ENCODE assay signal across 8 mouse cellular contexts in the genomic region with DNA sequence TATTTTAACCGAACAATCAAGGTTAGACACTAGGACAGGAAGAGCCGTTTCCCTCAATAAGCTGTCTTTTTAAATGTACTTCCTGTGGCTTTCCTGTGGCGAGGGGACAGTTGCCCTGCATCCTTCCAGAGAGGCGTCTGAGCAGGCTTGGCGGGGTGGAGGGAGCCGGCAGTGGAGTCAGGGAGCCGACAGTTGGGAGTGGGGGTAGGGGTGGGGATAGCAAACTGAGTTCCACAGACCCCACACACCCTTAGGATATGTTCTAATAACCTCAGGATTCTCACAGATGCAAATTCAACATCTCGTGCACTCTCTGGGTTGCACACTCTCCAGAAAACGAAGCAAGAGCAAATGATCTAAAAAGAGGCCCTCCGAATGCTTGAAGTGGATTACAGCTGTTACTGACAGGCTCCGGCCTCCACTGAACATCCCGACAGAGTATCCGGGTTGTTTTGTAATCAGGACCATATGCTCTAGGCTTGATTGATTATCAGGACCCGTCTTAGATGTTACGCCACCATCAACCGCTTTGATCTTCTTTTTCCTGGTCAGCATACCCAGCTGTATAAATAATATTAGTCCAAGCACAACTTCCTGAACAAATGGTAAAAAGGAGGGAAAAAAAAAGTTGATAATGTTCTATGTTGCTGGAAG. TPM values are rescaled to one million over a fixed set of nuclear protein-coding genes. Genes with fewer than 3 reads are reported as not detected.
DNase-seq lines count a peak whose midpoint lies in the region; ATAC-seq and TF ChIP-seq lines count a peak whose summit lies in the region.

No protein-coding gene starts in this region.

- H3K4me1 ChIP-seq in limb, embryonic 11.5 days (ENCODE audit: control insufficient read depth, insufficient read depth, low read length): peaks cover 11% of the 10 kb centered on the region
- H3K4me1 ChIP-seq in midbrain, embryonic 13.5 days (replicated peaks): peaks cover 19% of the 10 kb centered on the region
- H3K4me1 ChIP-seq in forebrain, postnatal 0 days (ENCODE audit: insufficient read depth): peaks cover 8% of the 10 kb centered on the region; the same call in 1 of the 2 replicates

- H3K27me3 ChIP-seq in limb, embryonic 11.5 days (ENCODE audit: control insufficient read depth, insufficient read depth, low read length): no peaks in the 10 kb centered on the region
- H3K27me3 ChIP-seq in midbrain, embryonic 13.5 days: no peaks in the 10 kb centered on the region
- no peaks in the 10 kb centered on the region for H3K27me3 ChIP-seq in forebrain, postnatal 0 days (ENCODE audit: insufficient read depth, low read length)

- H3K9ac ChIP-seq in limb, embryonic 11.5 days (ENCODE audit: low read length): no peak overlapping the region
- no peak overlapping the region for H3K9ac ChIP-seq in midbrain, embryonic 13.5 days (replicated peaks)
- H3K9ac ChIP-seq in forebrain, postnatal 0 days: no peak overlapping the region

- no peak overlapping the region for H3K4me3 ChIP-seq in limb, embryonic 11.5 days (ENCODE audit: low read depth, low read length)
- no peak overlapping the region for H3K4me3 ChIP-seq in midbrain, embryonic 13.5 days (replicated peaks)
- no peak overlapping the region for H3K4me3 ChIP-seq in forebrain, postnatal 0 days (ENCODE audit: low read depth, low read length)

- WGBS in limb, embryonic 11.5 days: 2% methylated on average over 16 of the region's 16 CpGs
- WGBS in midbrain, embryonic 13.5 days: 17% methylated on average over 16 of the region's 16 CpGs
- WGBS in forebrain, postnatal 0 days: 32% methylated on average over 16 of the region's 16 CpGs

- peak; percentile 17 to 35 for DNase-seq in thymus, postnatal 36 days
- no peak for DNase-seq in thymus, postnatal 25 days
- peak; percentile 32 to 40 for DNase-seq in heart, postnatal 14 days
- peak; percentile 53 for DNase-seq in limb, embryonic 11.5 days (ENCODE audit: low spot score)
- no peak for DNase-seq in urinary bladder, postnatal 25 days (ENCODE audit: low spot score)
- DNase-seq in layer of hippocampus, postnatal 14 days (ENCODE audit: low spot score in 2 of 2): no peak
- DNase-seq in forebrain, postnatal 0 days: no peak

- no peak for TF ChIP-seq CTCF in forebrain, postnatal 0 days (IDR thresholded peaks at IDR 0.05; ENCODE audit: low read depth)

- H3K27ac ChIP-seq in limb, embryonic 11.5 days (replicated peaks; ENCODE audit: low read depth, low read length): no peak overlapping the region
- H3K27ac ChIP-seq in midbrain, embryonic 13.5 days: no peak overlapping the region
- H3K27ac ChIP-seq in forebrain, postnatal 0 days (ENCODE audit: low read depth, low read length): no peak overlapping the region

- peak overlapping the region; percentile 19 for H3K4me2 ChIP-seq in limb, embryonic 11.5 days (ENCODE audit: low read depth, severe bottlenecking)
- H3K4me2 ChIP-seq in midbrain, embryonic 13.5 days (replicated peaks): peak overlapping the region; percentile 31
- H3K4me2 ChIP-seq in forebrain, postnatal 0 days (ENCODE audit: low read depth): no peak overlapping the region

- H3K36me3 ChIP-seq in limb, embryonic 11.5 days (ENCODE audit: control insufficient read depth, insufficient read depth, low read length): no peaks in the 10 kb centered on the region
- no peaks in the 10 kb centered on the region for H3K36me3 ChIP-seq in midbrain, embryonic 13.5 days
- no peaks in the 10 kb centered on the region for H3K36me3 ChIP-seq in forebrain, postnatal 0 days (ENCODE audit: insufficient read depth)

- ATAC-seq in limb, embryonic 11.5 days (ENCODE audit: insufficient number of reproducible peaks, low FRiP score, low TSS enrichment, low read depth): peak; percentile 56; the same call in 1 of the 2 replicates
- ATAC-seq in midbrain, embryonic 13.5 days: peak; percentile 56; the same call in 1 of the 2 replicates
- no peak for ATAC-seq in forebrain, postnatal 0 days

- no peaks in the 10 kb centered on the region for H3K9me3 ChIP-seq in limb, embryonic 11.5 days (ENCODE audit: control insufficient read depth, low read length)
- H3K9me3 ChIP-seq in midbrain, embryonic 13.5 days: no peaks in the 10 kb centered on the region
- H3K9me3 ChIP-seq in forebrain, postnatal 0 days (ENCODE audit: low read length): no peaks in the 10 kb centered on the region

- intact Hi-C loops in heart, postnatal 14 days (cut with DNase I): loop anchor here (2.0 kb wide), 1 partner anchor 32 kb away; no protein-coding TSS in a partner anchor

RNA-seq across cellular contexts. Expression of a gene that starts 33.9 kb away (rescaled TPM):
- total RNA-seq in heart, postnatal 14 days (2021): 10 to 100 TPM; 20.9 to 26.1 TPM
- polyA plus RNA-seq in limb, embryonic 11.5 days (2014; fragmentation: Nextera tagmentation; extraction: Ambion mirVana): 187 and 207 TPM in 2 replicates
- polyA plus RNA-seq in midbrain, embryonic 13.5 days (2015; fragmentation: Nextera tagmentation; extraction: Ambion mirVana): 21.8 and 26.5 TPM in 2 replicates
- total RNA-seq in layer of hippocampus, postnatal 14 days (2021): 10 to 100 TPM; 75.7 to 83.9 TPM
- total RNA-seq in forebrain, postnatal 0 days (2014; rRNA removed): 57.5 and 58.3 TPM in 2 replicates
- 38.7 and 43.7 TPM in 2 replicates for polyA plus RNA-seq in forebrain, postnatal 0 days (2015; fragmentation: Nextera tagmentation; extraction: Ambion mirVana)

Comparison
In these comparisons a context has a peak if more than half of its experiments do, and no peak if none do; other contexts are left out.
1. DNase-seq: peak in thymus, postnatal 36 days (2 of 2), heart, postnatal 14 days (2 of 2) and limb, embryonic 11.5 days (single experiment); none in thymus, postnatal 25 days (single experiment), urinary bladder, postnatal 25 days (single experiment), layer of hippocampus, postnatal 14 days (0 of 2) and forebrain, postnatal 0 days (single experiment).